Mouse (Mus musculus): ENCODE data around the gene Cct6b. TPM values are rescaled to one million over a fixed set of nuclear protein-coding genes. Genes with fewer than 3 reads are reported as not detected.

The Cct6b gene
- polyA plus RNA-seq, 1 experiment from 2014 or later, result 0.34 TPM

DNA sequence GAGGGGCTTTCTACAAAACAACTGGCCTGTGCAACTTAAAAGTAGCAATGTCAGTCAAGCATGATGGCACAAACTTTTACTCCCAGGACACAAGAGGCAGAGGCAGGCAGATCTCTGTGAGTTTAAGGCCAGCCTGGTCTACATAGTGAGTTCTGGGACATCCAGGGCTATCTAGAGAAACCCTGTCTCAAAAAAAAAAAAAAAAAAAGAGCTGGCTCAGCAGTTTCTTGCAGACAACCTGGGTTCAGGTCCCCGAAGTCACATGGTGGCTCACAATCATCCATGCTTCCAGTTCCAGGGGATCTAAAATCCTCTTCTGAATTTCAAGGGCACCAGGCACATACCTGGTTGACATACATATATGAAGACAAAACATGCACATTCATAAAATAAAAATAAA lies 8.2 kb downstream of the Cct6b start:
- WGBS, result 100% methylated on average over 1 of the region's 1 CpGs
- no peaks in the 10 kb centered on the region for H3K27me3 ChIP-seq (replicated peaks)
- ATAC-seq (ENCODE audit: low FRiP score, low read depth), result no peak

GRCm38 (mm10) chr11:82752349-82753115 lies 11.6 kb downstream of the Cct6b start:
- ATAC-seq (ENCODE audit: low FRiP score, low read depth), result no peak
- no peak overlapping the region for H3K27ac ChIP-seq
- 81% methylated on average over 5 of the region's 6 CpGs for WGBS

More for the DNA sequence above, 8.2 kb downstream of the Cct6b start:
- no peak overlapping the region for H3K27ac ChIP-seq
- no peaks in the 10 kb centered on the region for H3K4me1 ChIP-seq
- no peaks in the 10 kb centered on the region for H3K9me3 ChIP-seq
- no peaks in the 10 kb centered on the region for H3K36me3 ChIP-seq
- no peak overlapping the region for H3K9ac ChIP-seq
- H3K4me2 ChIP-seq (replicated peaks), result no peak overlapping the region
- H3K4me3 ChIP-seq, result no peak overlapping the region

DNA sequence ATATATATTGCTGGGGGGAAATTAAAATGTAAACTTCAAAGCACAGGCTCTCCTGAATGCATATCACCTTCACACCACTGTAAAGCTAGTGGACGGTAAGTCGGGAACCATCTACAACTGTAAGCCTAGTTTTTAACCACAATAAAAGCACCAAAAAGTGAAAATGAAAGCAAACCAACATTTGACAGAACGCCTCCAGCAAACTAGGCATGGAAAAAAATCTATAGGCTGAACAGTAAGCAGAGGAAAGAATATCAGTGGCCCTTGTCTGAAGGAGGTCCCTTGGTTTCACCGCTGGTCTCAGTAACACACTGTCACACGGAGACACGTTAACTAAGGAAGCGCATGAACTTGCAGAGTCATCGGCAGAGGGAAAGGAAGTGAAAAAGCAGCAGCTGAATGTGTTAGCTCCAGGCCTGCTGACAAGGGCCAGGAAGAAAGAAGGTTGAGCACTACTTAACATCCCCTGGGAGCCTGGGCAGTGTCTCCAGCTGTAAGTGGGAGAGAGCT lies 17.2 kb downstream of the Cct6b start:
- no peak overlapping the region for H3K9ac ChIP-seq
- no peak overlapping the region for H3K4me3 ChIP-seq
- H3K27me3 ChIP-seq (replicated peaks), result no peaks in the 10 kb centered on the region
- ATAC-seq (ENCODE audit: low FRiP score, low read depth), result no peak
- 86% methylated on average over 8 of the region's 8 CpGs for WGBS
- no peak overlapping the region for H3K27ac ChIP-seq
- no peak overlapping the region for H3K4me2 ChIP-seq (replicated peaks)
- no peaks in the 10 kb centered on the region for H3K36me3 ChIP-seq
- H3K9me3 ChIP-seq, result no peaks in the 10 kb centered on the region
- no peaks in the 10 kb centered on the region for H3K4me1 ChIP-seq

More at GRCm38 (mm10) chr11:82752349-82753115, 11.6 kb downstream of the Cct6b start:
- H3K9ac ChIP-seq, result no peak overlapping the region
- H3K27me3 ChIP-seq (replicated peaks), result no peaks in the 10 kb centered on the region
- H3K9me3 ChIP-seq, result no peaks in the 10 kb centered on the region
- H3K4me2 ChIP-seq (replicated peaks), result no peak overlapping the region
- H3K4me3 ChIP-seq, result no peak overlapping the region
- no peaks in the 10 kb centered on the region for H3K4me1 ChIP-seq
- no peaks in the 10 kb centered on the region for H3K36me3 ChIP-seq

DNA sequence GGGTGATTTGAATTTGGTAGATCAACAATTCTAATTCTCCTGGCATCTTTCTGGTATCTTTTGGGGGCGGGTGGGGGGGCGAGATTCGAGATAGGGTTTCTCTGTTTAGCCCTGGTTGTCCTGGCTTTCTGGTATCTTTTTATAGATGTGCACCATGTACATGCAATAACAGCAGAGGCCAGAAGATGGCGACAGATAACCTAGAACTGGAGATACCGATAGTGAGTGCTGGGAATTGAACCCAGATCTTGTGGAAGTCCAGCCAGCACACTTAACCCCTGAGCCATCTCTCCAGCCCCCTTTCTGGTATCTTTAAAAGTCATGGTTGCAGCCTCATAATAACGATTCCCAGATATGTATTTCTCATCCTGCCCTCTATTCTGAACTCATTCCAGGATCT lies 18.0 kb downstream of the Cct6b start:
- WGBS, result 40% methylated on average over 6 of the region's 6 CpGs
- no peak overlapping the region for H3K4me2 ChIP-seq (replicated peaks)
- H3K9ac ChIP-seq, result no peak overlapping the region
- no peaks in the 10 kb centered on the region for H3K4me1 ChIP-seq
- ATAC-seq (ENCODE audit: low FRiP score, low read depth), result no peak
- H3K27me3 ChIP-seq (replicated peaks), result no peaks in the 10 kb centered on the region
- H3K4me3 ChIP-seq, result no peak overlapping the region
- H3K27ac ChIP-seq, result no peak overlapping the region
- no peaks in the 10 kb centered on the region for H3K9me3 ChIP-seq
- H3K36me3 ChIP-seq, result no peaks in the 10 kb centered on the region

DNA sequence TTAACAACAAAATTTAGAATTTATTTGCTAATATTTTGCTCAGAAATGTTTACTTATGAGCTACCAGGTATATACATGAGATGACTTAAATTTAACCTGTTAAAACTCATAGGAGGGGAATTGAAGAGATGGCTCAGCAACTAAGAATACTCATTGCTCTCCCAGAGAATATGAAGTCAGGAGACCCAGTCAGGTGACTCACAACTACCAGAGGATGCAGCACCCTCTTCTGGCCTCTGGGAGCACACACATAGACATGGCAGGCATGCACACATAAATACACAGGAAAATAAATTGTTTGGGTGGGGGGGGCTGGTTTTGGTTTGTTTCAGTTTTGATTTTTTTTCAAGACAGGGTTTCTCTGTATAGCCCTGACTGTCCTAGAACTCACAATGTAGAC lies 25.1 kb downstream of the Cct6b start:
- Histone ChIP-seq H3K4me3 (no peak overlapping the region), H3K9ac (no peak overlapping the region), H3K27ac (no peak overlapping the region), H3K36me3 (no peaks in the 10 kb centered on the region), H3K4me2 (replicated peaks) (no peak overlapping the region), H3K4me1 (no peaks in the 10 kb centered on the region), H3K9me3 (no peaks in the 10 kb centered on the region), H3K27me3 (replicated peaks) (no peaks in the 10 kb centered on the region)
- ATAC-seq (ENCODE audit: low FRiP score, low read depth), result no peak

- Histone ChIP-seq H3K36me3 (no peaks in the 10 kb centered on the region), H3K4me2 (replicated peaks) (no peak overlapping the region), H3K4me1 (no peaks in the 10 kb centered on the region), H3K9ac (no peak overlapping the region), H3K27ac (no peak overlapping the region), H3K4me3 (no peak overlapping the region), H3K27me3 (replicated peaks) (no peaks in the 10 kb centered on the region), H3K9me3 (no peaks in the 10 kb centered on the region)
- no peak for ATAC-seq (ENCODE audit: low FRiP score, low read depth)
These were observed 29.9 kb downstream of the Cct6b start for GRCm38 (mm10) chr11:82734227-82734626.

GRCm38 (mm10) chr11:82726862-82727261 lies 37.3 kb downstream of the Cct6b start:
- Histone ChIP-seq H3K27ac (no peak overlapping the region), H3K36me3 (no peaks in the 10 kb centered on the region), H3K9ac (no peak overlapping the region), H3K4me2 (replicated peaks) (no peak overlapping the region), H3K27me3 (replicated peaks) (no peaks in the 10 kb centered on the region), H3K9me3 (no peaks in the 10 kb centered on the region), H3K4me3 (no peak overlapping the region), H3K4me1 (no peaks in the 10 kb centered on the region)
- no peak for ATAC-seq (ENCODE audit: low FRiP score, low read depth)
- 95% methylated on average over 2 of the region's 2 CpGs for WGBS

GRCm38 (mm10) chr11:82719294-82719693 lies 44.8 kb downstream of the Cct6b start:
- no peak overlapping the region for H3K27ac ChIP-seq
- no peaks in the 10 kb centered on the region for H3K9me3 ChIP-seq
- H3K27me3 ChIP-seq (replicated peaks), result no peaks in the 10 kb centered on the region
- ATAC-seq (ENCODE audit: low FRiP score, low read depth), result no peak
- no peak overlapping the region for H3K9ac ChIP-seq
- H3K4me1 ChIP-seq, result no peaks in the 10 kb centered on the region
- WGBS, result 89% methylated on average over 12 of the region's 12 CpGs
- no peaks in the 10 kb centered on the region for H3K36me3 ChIP-seq
- no peak overlapping the region for H3K4me3 ChIP-seq
- no peak overlapping the region for H3K4me2 ChIP-seq (replicated peaks)

DNA sequence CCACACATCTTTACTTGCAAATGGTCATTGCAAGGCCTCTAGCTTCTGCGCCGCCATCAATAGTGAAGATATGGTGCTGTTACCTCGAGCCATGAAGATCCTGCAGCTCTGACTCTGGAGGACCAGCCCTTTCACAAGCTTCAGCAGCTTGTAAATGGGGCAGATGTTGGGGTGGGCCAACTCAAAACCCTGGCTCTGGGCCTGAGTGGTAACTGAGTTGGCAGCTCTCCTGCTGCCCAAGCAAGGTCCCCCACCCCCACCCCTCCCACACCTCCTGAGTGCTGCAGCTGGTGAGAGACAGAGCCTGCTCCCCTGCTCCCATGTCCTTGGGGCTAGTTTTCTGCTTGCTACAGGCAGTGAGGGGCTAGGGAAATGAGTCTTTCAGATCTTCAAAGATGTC lies 51.4 kb downstream of the Cct6b start:
- Histone ChIP-seq H3K4me3 (no peak overlapping the region), H3K4me1 (no peaks in the 10 kb centered on the region), H3K9me3 (no peaks in the 10 kb centered on the region), H3K4me2 (replicated peaks) (no peak overlapping the region), H3K9ac (no peak overlapping the region), H3K27ac (no peak overlapping the region), H3K36me3 (no peaks in the 10 kb centered on the region), H3K27me3 (replicated peaks) (no peaks in the 10 kb centered on the region)
- no peak for ATAC-seq (ENCODE audit: low FRiP score, low read depth)
- 88% methylated on average over 3 of the region's 3 CpGs for WGBS

DNA sequence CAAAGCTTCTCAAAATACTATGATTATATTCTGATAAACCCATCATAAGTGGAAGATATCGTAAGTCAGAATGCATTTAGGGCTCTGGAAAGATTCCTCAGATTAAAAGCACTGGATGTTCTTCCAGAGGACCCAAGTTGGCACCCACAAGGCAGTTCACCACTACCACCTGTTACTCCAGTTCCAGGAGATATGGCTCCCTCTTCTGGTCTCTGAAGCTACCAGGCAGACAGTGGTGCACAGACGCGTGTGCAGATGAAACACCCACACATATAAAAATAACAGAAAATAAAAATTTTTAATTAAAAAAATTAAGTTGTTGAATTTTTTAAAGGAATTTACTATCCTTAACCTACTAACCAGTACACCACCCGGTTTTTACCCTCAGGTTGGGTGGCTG lies 55.2 kb downstream of the Cct6b start:
- Histone ChIP-seq H3K27me3 (replicated peaks) (no peaks in the 10 kb centered on the region), H3K36me3 (no peaks in the 10 kb centered on the region), H3K4me3 (no peak overlapping the region), H3K4me2 (replicated peaks) (no peak overlapping the region), H3K4me1 (no peaks in the 10 kb centered on the region), H3K9ac (no peak overlapping the region), H3K9me3 (no peaks in the 10 kb centered on the region), H3K27ac (no peak overlapping the region)
- WGBS, result 81% methylated on average over 4 of the region's 4 CpGs
- no peak for ATAC-seq (ENCODE audit: low FRiP score, low read depth)

DNA sequence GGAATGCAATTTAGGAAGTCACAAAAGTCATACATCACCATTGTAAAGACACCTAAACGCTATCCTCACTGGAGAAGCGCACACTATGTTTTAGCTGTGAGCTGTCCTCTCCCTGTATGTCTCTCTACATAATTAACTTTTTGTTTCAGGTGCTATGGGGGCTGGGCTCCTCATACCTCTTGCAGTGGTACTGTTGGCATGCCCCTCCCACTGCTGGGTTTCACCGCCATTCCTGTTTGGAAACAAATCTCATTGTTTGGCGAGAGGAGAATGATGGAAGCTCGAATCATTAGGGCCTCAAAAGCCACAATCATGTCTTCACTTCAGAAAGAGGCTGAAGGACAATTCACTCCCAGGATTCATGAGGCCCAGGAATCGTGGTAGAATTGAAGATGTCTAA lies 59.0 kb downstream of the Cct6b start:
- H3K9ac ChIP-seq, result no peak overlapping the region
- H3K9me3 ChIP-seq, result no peaks in the 10 kb centered on the region
- H3K36me3 ChIP-seq, result no peaks in the 10 kb centered on the region
- H3K4me1 ChIP-seq, result no peaks in the 10 kb centered on the region
- H3K27ac ChIP-seq, result no peak overlapping the region
- no peak overlapping the region for H3K4me2 ChIP-seq (replicated peaks)
- WGBS, result 73% methylated on average over 6 of the region's 6 CpGs
- H3K27me3 ChIP-seq (replicated peaks), result no peaks in the 10 kb centered on the region
- no peak for ATAC-seq (ENCODE audit: low FRiP score, low read depth)
- no peak overlapping the region for H3K4me3 ChIP-seq

DNA sequence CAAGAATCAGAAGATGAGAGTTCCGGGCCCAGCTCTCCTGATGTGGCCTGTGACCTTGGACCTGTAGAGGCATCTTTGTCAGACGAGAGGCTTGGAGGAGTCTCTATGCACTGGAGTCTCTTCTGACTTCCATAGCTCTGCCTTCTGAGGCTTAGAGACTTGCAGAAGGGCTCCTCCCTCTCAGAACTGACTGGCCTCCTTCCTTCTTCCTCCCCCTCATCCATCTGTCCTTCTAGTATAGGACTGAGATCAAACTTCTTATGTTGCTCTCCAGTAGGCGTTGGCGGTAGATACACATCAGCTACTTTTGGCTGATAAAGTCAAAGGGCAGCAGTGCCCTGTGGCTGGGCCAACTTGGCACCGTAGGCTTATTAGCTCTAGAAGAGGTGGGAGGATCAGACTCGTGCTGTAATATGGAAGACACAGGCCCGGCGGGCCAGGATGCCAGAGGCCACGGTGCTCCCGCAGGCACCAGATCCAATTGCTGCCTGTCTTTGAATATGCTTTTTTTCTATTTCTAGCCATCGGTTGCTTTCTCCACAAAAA lies 64.2 kb downstream of the Cct6b start:
- WGBS, result 93% methylated on average over 11 of the region's 11 CpGs
- ATAC-seq (ENCODE audit: low FRiP score, low read depth), result no peak
- Histone ChIP-seq H3K4me1 (no peaks in the 10 kb centered on the region; the same call in 1 of the 2 replicates), H3K9ac (no peak overlapping the region), H3K27ac (no peak overlapping the region), H3K4me2 (replicated peaks) (no peak overlapping the region), H3K4me3 (no peak overlapping the region), H3K27me3 (replicated peaks) (no peaks in the 10 kb centered on the region), H3K9me3 (no peaks in the 10 kb centered on the region), H3K36me3 (no peaks in the 10 kb centered on the region)

- H3K36me3 ChIP-seq, result no peaks in the 10 kb centered on the region
- H3K9ac ChIP-seq, result no peak overlapping the region
- no peaks in the 10 kb centered on the region for H3K9me3 ChIP-seq
- no peak overlapping the region for H3K4me2 ChIP-seq (replicated peaks)
- ATAC-seq (ENCODE audit: low FRiP score, low read depth), result no peak
- no peak overlapping the region for H3K4me3 ChIP-seq
- H3K27ac ChIP-seq, result no peak overlapping the region
- no peaks in the 10 kb centered on the region; the same call in 1 of the 2 replicates for H3K4me1 ChIP-seq
- H3K27me3 ChIP-seq (replicated peaks), result no peaks in the 10 kb centered on the region
- WGBS, result 45% methylated on average over 7 of the region's 7 CpGs
These were observed 68.2 kb downstream of the Cct6b start for GRCm38 (mm10) chr11:82695930-82696329.

Data from neural tube, embryonic 12.5 days (tissue).